Mouse (Mus musculus): ENCODE measurements at regions not wholly inside any gene's neighbourhood (a gene's known extent, or its start where the extent isn't known, plus 50 kb on each side); places are given as distances from the start of the nearest gene placed in this dataset.
"Not testable (repeated sequence)": the region's sequence is repeated elsewhere in the genome, so short reads cannot be mapped to it uniquely, and the experiment has no call there.

- DNase-seq (ENCODE audit: low spot score in 2 of 2), result no peak
Measured at GRCm38 (mm10) chr19:29869526-29869925, 55.4 kb upstream of the Il33 start.

DNA sequence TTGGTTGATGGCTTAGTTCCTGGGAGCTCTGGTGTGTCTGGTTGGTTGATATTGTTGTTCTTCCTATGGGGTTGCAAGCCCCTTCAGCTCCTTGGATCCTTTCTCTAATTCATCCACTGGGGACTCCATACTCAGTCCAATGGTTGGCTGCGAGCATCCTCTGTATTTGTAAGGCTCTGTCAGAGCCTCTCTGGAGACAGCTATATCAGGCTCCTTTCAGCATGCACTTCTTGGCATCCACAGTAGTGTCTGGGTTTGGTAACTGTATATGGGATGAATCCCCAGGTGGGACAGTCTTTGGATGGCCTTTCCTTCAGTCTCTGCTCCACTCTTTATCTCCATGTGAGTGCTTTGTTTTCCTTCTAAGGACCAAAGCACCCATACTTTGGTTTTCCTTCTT is 55.9 kb upstream of the Ranbp6 start:
- DNase-seq (ENCODE audit: low spot score in 2 of 2), result not testable (repeated sequence)

DNA sequence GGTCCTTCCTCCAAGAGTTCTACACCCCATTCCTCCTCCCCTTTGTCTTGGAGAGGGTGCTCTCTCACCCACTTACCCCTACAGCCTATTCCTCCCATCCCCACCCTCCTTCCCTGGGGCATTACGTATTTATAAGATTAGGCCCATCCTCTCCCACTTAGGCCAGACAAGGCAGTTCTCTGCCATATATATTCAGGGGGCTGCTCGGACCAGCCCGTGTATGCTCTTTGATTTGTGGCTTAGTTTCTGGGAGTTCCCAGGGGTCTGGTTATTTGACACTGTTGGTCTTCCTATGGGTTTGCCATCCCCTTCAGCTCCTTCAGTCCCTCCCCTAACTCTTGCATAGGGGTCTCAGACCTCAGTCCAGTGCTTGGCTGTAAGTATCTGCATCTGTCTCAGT is 54.0 kb upstream of the Ranbp6 start:
- DNase-seq (ENCODE audit: low spot score in 2 of 2), result no peak

- no peak for DNase-seq (ENCODE audit: low spot score in 2 of 2)
Measured at GRCm38 (mm10) chr19:29865142-29865541, 52.4 kb upstream of the Ranbp6 start.

- peak in 1 of 2 experiments; percentile 24 for DNase-seq (ENCODE audit: low spot score in 2 of 2)
Measured at GRCm38 (mm10) chr19:29862808-29863207, 50.0 kb upstream of the Ranbp6 start.

All from gastrocnemius, adult 8-10 months (tissue).